Mouse (Mus musculus) kidney, adult 2 months (tissue): ENCODE data around the gene AL732309.1.

Source experiments
- CTCF ChIP-seq: fragments of 200-500 bp; conservative IDR thresholded peaks from 2 replicates; pipeline ENCODE4 v1.5.1; 2011; ENCODE audit warnings: low read depth, mild to moderate bottlenecking, control low read depth, low read length, moderate library complexity, mixed read lengths; ENCODE audit not compliant: insufficient read depth, insufficient read length
- POLR2A ChIP-seq: fragments of 200-500 bp; IDR thresholded peaks from one replicate; pipeline ENCODE4 v1.6.1; 2011; ENCODE audit warnings: low read depth, low read length, control low read depth

DNA sequence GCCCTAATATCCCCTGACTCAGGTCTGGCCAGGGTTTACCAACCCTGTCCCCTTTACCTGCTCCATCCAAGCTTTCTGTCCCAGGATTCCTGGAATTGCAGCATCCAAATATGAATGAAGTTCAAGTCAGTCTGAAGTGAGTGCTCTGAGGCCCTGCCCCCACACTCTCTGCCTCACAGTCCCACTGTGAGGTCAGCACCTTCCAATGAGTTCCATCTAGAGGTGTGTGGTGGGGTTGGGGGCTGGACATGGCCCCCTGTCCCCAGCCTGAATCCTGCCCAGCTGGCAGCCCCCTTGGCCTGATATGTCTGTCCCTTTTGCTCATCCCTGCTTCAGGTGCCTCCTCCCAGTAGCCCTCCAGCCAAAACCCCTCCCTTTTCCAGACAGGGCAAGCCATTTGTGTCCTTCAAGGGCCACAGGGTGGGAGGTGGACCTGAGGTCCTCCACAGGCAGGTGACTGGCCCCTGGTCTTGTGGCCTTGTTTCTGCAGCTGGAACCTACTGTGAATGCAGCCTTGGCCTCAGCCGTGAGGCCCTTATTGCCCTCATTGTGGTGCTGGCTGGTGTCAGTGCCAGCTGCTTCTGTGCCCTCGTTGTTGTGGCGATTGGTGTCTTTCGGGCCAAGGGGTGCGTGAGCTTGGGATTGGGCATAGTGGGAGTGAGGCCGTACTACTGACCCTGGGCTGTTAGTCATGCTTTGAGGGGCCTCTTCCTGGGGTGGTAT lies 41.4 kb upstream of the AL732309.1 start, which contains the start of gene Tmem210:
- TF ChIP-seq POLR2A: no peak
- no peak for TF ChIP-seq CTCF
